Mouse (Mus musculus) natural killer cell, adult 2 months (primary cell): ENCODE measurements around the gene Dixdc1.
A peak's percentile ranks its signal among the peaks of the same experiment; 100 is the strongest.

ENCODE experiments used
- DNase-seq, 2 experiments: peaks; one replicate each; pipeline ENCODE4 v3.0.0; 2022; ENCODE audit warnings: low spot score in 2 of 2

The Dixdc1 gene

DNA sequence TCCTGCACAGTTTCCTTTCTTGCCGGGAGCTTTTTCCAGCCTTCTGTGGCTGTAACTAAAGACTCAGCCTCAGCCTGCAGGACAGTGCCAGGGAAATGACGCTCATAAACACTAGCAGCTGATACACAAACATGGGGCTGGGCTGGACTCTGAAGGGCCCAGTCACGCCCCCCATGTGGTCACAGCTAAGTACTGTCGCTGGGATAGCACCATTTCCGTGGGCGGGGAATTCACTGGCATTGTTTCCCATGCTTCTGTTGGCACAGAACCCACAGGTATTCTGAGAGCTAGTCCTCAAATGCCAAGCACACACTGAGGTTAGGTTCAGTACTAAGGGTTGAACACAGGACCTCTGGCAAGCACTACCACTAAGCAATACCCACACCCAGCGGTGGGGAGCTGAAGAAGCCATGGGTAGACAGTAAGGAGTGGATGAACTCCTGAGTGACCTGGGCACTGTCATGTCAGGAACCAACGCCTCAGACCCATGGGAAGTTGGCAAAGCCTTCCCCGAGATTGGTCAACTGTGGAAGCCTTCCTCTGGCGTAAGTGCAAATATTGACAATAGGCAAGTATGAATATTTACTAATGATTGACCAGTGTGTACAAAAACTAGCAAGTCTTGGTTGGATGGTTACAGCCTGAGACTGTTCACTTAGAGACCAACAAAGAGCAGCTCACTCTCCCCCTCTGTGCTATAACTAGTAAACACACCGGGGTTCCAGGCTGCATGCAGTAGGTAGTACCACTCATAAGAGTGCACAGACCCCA, 38.2 kb downstream of the Dixdc1 start:
- DNase-seq = no peak

DNA sequence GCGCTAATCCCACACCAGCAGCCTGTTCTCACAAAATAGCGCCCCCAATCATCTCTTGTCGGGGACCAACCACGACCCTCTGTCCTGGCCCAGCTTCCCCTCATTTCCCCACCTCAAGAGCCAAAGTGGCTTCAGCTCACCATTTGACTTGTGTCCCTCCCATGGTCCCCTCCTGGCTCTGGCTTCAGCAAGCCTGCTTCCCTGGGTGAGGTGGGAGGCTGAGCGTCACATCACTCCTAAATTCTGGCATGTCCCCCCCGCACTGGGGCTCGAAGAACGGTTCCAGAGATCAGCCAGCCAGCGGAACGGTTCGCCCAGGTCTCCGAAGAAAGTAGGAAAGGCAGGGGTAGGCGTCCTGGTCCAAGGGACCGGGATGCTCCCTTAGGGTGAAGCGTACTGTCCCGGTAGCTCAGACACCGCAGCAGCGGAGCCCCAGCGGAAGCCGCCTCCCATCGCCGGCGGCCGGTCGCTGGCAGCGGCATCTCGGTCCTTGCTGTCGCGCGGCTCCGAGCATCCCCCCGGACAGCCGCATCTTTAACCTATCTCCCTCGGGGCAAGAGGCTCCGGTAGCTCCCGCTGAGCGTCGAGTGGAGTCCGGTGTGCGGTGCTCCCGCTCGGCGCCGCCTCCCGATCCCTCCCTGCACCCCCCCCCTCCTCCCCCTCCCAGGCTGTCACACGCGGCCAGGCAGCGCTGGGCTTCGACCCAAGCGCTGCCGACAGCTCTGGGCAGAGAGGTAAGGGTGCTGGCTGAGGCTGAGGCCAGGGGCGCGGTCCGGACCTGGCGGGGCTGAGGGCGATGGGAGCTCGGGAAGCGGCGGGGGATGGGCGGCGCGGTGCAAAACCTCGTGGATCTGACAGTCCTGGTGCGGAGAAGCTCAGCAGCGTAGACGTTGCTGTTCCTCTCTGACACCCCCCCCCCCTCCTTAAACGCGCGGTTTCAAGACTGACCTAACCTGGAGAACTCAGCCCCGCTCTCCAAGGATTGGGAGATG, 40.6 kb downstream of the Dixdc1 start:
- peak in 1 of 2 experiments; percentile 5 for DNase-seq

DNA sequence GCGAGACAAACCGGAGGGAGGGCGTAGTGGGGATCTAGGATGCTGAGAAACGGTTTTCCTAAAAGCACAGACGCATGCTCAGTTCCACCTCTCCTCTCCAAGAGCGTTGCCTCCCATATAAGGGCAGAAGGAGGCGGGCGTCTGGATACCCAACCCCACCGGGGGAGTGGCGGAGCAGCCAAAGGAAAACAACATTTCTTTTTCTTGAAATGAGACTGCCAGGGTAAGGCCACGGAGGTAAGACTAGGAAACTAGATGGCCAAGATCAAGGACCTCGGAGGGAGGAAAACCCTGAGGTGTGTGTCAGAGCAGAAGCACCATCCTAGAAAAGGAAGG, 41.6 kb downstream of the Dixdc1 start:
- no peak for DNase-seq

DNA sequence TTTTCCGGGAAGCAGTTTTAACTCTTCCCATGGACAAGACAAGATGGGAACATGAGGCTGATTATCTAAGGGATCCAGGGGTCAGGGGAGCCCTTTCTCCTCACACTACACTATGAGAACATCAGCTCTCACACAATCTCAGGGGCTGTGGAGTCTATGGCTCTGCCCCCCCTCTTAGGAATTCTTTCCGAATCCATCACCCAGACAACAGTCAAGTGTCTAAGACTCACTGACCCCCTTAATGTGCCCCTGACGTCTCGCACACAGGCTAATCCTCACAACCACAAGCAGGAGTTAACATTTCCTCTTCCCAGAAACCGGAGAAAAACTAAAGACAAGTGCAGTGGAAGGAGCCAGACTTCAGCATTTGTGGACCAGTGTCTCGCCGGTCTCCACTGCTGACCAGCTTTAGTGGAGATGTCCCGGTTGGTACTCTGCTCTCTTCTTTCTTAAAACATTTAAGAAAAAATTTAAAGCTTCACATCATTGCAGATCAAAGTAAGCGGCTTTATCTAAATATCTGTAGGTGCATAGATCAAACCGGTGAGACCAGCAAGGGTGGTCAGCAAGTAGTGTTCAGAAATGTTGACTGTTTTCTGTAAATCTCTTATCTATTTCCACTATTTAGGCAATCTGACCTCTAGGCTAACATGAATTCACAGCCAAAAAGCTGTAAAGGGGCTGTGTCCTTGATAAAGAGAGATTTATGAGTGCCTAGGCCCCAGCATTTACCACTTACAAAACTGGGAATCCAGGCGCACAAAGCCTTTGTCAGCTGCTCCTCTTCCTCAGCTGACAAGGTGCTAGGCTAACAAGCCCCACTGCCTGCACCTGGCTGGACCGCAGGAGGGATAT, 42.2 kb downstream of the Dixdc1 start:
- DNase-seq = no peak

DNA sequence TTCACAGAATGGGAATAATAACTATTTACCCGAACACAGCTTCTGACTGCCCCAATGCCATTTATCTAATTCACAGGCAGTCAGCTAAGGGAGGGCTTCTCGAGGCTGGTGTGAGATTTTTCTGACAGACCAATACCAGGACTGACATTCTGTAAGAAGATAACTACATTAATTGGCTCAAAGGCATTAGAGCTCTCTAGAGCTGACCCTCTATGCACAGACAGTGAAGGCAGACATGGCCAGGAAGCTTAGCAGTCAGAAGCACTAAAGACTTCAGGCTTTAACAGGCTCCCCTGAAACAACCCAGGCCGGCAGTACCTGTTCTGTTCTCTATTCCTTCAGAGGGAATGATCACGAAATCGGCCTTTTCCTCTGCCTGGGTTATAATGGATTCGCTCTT, 44.2 kb downstream of the Dixdc1 start:
- DNase-seq = no peak

DNA sequence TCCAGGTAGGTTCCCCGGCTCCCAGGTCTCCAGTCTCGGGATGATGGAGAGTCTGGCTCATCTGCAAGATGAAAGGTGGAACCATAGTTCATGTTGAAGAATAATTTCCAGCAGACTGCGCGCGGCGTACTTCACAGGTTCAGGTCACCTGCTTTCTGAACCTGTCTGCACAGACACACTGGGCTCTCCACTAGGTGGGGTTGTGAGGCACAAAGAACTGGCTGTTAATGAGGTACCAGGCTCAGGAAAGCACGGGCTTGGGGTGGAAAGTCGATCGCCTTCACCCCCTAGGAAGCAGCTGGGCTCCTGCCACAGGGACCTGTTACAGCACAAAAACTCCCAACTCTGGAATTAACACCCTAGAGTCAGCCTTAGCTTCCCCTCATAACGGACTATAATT, 45.7 kb downstream of the Dixdc1 start:
- DNase-seq = peak; percentile 26 to 43

DNA sequence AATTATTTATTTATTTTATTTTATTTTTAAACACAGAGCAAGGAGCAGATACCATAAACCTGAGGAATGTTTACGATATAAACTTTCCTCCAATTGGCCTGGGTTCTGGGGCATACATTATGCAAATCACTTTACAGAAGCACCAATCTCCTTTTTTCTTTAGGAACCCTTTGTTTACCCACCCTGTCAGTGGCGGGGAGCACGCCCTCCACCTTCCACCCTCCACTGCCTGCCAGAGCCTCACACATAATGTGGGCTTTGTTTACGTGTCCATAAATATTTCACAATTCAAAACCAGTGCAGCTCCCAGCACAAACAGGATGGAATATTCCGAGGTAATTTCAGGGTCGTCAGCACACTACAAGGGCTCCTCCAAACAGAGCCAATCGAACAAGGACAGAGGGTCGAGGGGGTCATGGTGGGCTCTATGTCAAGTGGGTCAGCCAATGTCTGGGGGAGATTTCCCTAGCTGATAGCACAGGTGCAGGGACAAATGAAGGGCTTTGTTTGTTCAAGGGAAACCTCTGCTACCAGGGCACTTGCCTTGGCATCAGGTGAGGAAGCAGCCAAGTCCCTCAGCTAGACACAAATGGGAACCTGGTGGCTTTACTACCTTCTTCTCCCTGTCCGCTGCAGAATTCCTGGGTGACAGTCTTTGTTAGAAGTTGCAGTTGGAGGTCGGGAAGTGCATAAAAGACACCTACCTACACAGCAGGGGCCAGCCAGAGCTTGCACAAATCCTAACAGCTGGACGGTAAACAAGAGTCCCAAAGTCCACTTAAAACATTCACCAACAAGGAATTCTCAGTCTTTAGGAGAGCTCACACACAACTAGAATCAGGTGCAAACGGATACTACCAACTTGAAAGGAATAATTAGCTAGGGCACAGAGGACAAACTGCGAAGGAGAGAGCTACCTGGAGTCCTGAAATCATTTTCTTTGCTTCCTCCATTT, 46.4 kb downstream of the Dixdc1 start:
- DNase-seq = no peak

DNA sequence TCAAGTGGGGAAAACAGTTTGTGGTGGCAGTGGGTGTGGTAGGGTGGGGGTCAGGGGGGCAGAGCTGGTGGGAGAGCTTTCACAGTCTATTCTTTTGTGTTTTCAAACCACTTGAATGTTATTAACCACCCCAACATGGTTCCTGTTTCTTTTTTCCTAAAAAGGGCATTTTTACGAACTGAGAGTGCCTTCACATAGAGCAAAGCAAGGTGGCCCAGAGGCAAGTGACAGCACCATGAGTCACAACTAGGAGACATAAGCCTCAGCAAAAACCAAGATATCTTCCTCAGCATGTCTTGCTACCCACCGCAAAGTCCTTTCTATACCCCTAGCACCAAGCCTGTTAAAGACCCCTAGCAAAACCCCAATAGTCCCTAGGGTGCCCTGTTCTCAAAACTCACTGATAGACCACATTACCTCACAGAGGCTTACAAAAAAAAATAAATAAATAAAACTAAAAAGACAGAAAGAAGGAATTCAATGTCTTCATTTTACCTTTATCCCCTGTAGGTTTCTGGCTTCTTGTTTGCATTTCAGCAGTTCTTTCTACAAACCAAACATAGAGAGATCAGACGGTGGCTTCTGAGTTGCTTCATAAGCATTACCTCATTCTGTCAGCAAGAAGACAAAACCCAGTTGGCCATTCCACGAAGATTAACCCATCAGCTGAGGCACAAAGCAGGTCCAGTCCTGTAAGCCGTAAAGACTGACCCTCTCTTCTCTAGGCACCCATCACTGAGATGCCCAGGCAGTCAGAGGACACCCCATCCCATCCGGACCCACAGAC, 52.3 kb downstream of the Dixdc1 start:
- no peak for DNase-seq

DNA sequence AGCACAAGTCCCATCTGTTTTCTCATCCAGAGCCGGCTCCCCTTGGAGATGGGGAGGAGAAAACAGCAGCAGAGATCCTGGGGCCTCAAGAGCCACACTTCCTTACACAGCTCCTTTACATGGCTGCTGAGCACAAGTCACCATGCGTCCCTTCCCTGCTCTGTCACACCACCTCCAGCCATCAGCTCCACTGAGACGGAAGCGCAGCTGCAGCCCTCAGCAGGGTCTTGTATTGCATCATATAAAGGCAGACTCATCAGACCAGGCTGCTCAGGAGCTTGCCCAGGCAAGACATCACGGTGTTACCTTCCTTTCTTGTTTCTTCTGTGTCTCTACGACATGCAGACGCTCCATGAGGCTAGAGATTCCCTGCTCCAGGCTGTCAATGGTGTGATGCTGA, 57.6 kb downstream of the Dixdc1 start:
- DNase-seq = no peak

DNA sequence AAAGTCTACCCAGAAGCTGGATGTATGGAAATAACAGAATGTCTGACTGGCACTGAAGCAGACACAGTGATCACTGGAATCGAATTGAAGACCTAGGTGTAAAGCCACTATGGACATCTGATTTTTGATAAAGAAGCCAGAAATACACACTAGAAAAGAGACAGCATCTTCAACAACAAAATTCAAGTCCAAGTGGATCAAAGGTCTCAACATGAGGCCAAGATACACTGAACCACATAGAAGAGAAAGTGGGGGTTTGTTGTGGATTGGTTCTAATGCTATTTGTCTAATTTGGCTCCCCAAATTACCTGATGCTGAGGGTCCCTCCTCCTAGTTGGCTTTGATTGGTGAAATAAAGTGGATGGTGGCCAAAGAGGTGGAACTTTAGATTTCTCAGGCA, 59.9 kb downstream of the Dixdc1 start:
- DNase-seq = no peak

DNA sequence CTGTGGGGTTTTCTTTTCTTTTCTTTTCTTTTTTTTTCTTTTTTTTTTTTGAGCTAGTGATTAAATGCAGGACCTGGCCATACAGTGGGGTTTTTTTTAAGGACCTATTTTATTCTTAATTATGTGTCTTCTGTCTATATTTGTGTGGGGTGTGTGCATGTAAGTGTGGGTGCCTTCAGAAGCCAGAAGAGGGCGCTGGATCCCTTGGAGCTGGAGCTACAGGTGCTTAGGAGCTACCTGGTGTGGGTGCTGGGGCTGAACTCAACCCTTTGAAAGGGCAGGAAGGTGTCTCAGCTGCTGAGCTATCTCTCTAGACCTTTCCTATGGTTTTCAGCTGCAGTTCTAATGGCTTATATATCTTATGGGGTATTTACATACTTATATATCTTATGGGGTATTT, 64.5 kb downstream of the Dixdc1 start:
- DNase-seq = no peak

DNA sequence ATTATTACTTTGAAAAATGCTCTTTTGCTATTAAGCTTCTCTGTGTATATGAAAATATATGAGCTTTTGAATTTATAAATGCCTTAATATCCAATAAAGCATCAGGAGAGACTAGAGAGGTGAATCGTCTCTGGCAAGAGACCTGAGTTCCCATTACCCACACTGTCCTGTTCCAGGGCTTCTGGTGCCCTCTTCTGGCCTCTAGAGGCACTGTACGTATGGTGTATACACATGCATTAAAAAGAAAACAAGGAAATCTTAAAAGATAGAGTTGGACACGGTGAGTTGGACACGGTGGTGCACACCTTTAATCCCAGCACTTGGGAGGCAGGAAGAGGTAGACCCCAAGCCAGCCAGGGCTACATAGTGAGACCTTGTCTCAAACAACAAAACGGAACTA, 68.6 kb downstream of the Dixdc1 start:
- peak; percentile 30 to 63 for DNase-seq

DNA sequence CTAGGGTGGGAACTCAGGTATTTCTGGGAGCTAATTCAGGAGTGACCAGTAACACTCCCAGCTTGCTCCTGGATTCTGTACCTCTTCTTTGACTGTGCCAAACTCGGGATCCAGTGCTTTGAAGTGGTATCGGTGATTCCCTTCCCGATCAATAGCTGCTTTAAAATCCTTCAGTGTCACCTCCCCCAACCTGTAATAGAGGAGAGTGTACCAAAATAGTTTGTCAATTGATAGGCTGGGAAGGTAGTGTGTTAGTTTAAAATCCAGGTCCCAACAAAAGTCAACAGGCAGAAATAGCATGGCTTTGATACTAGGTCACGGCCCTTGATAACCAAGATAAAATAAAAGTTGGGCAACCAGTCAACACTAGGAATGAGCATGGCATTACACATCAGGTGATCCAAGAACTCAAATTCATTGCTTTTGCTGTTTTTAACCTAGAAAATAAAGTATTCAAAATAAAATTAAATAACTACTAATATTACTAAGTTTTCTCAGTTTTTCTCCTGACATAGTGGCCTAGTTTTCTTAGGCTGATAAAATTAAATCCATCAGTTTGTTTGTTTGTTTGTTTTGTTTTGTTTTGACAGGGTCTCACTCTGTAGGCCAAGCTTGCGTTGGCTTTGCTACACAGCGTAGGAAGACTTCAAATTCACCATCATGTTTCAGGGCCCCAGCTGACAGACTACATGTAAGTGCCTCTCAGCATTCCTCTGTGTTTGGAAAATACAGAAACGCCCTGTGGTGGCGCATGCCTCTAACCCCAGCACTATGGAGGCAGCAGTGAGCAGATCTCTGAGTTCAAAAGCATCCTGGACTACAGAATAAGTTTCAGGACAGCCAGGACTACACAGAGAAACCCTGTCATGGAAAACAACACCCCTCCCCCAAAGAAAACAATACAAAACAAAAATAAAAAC, 71.5 kb downstream of the Dixdc1 start:
- no peak for DNase-seq

DNA sequence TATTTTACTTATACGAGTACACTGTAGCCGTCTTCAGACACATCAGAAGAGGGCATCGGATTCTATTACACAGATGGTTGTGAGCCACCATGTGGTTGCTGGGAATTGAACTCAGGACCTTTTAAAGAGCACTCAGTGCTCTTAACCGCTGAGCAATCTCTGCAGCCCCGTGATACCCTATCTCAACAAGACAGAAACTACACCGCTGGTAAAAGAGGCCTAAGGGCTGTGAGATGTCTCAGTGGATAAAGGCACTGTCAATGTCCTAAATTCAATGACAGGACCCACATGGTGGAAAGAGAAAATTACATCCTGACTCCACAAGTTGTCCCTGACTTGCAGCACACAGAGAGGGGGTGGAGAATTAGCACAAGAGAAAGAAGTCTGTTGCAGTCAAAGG, 72.9 kb downstream of the Dixdc1 start:
- DNase-seq = no peak

DNA sequence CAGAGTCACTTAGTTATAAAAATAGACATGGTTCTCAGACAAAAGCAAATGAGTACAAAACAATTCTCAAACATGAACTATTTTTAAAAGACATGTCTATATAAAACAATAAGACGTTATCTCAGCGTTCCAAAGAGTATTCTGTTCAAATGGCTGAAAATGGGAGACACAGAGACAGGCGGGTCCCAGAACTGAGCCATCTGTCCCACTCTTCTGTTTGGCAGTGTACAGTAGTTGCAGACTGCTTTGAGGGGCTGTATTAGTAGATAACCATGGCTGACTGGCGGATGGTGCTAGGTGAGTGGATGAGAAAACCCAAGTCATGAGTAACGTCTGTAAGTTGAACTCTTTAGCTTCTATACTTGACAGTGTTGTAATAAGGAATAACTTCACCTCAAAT, 74.5 kb downstream of the Dixdc1 start:
- DNase-seq = no peak

DNA sequence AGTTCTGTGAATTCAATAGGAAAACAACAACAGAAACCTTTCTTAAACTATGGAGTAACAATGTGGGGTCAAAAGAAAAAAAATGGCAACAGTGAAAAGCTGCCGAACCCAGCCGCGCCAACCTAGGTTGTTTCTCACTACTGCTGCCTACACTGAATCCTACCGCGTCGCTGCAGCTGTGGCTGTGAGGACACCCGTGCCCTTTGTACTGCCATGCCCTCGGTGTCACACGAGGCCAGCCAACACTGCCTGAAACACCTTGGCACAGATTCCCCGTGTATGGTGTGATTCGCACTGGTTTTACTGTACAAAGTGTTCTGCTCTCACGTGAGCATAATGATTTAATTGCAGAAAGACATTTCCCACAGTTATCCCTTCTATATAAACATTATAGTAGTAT, 78.9 kb downstream of the Dixdc1 start:
- DNase-seq = no peak

DNA sequence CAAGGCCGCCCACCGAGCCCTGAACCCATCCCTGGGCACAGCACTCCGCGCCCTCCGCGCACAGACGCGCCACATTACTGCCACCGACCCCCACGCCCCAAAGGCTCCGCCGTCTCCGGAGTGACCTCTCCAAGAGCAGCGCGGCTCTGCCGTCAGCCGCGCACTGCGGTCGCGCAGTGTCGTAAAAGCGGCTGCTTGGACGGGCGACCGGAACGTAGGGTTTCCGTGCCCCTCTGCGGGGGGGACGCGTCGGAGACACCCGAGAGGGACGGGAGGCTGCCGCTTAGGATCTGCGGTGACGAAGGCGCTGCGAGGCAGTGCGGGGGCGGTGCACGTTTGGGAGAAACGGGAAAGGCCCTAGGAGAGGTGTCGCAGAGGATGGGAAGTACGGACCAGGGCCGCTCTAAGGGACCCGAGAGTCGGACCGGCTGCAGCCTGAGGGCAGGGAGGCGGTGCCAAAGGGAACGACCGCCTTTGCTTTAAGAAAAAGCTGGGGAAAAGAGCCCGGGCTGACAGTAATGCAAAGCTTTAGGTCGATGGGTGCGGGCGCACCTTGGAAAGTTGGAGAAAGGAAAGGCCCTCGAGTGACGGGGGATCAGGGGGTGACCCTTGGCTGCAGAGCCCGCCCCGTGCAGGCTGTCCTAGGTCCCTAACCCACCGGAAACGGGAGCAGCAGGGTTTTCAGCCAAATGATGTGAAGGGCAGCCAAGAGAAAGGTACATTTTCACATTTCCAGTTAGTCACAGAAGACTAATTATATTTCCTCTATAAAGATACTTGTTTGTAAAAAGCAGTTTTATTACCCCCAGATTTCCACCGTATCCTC, 79.7 kb downstream of the Dixdc1 start, which contains the start of gene Dlat:
Gene Dlat (minus strand): TSS at position 389 of the 826 bp plus-strand sequence.
- peak; percentile 60 to 62 for DNase-seq

DNA sequence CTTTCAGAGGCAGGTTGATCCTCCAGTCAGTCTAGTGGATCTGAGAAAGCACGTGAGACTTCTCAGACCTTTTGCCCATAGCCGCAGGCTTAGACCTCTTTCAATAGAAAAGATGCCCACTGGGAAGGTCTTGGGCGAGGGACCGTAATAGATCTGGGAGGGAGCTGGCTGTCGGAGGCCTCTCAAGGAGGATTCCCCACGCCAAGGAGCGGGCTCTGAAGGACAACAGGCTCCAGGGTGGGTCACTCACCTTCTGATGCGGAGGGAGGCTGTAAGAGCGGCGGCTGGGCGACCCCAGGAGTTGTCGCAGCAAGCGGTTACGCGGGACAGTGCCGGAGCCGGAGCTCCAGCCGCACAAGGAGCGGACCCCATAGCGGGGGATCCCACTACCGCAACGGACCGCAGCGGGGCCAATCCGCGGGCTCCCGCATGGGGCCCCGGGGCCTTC, 80.4 kb downstream of the Dixdc1 start:
- no peak for DNase-seq
